Mouse (Mus musculus): Measurements from ENCODE around the gene Mob3a.

DNA sequence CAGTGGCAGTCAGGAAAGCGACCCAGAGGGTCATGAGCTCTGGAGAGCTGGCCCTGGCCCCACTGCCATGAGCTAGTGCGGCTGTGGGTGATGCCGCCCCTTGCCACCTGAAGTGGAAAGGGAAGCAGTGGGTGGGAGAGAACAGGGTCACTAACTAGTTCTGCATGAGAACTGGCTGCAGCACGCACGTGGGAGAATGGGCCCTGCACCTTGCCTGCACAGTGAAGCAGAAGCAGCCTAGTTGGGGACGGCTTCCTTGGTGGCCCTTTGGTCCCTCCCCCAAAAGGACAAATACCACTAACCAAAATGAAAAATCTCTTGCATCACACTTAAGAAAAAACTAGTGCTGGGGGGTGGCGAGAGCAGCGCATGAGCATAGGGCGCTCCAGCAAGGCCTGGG, 3.2 kb downstream of the Mob3a start:
- TF ChIP-seq POLR2A (IDR thresholded peaks at IDR 0.05; ENCODE audit: insufficient read length, low read depth) (no peak), REST (IDR thresholded peaks at IDR 0.05; ENCODE audit: insufficient read depth, insufficient read length) (no peak), MAX (IDR thresholded peaks at IDR 0.05; ENCODE audit: low read depth) (no peak), CEBPB (IDR thresholded peaks at IDR 0.05; ENCODE audit: insufficient read depth, poor library complexity, severe bottlenecking) (no peak)
